Mouse (Mus musculus) stomach, postnatal 0 days (tissue): ENCODE measurements at regions not wholly inside any gene's neighbourhood (a gene's known extent, or its start where the extent isn't known, plus 50 kb on each side); places are given as distances from the start of the nearest gene placed in this dataset.

Source experiments
- CTCF ChIP-seq: IDR thresholded peaks from 2 replicates; pipeline ENCODE4 v1.5.1; 2016; ENCODE audit warnings: antibody characterized with exemption, low read depth, mild to moderate bottlenecking, moderate library complexity
- EP300 ChIP-seq: optimal IDR thresholded peaks from 2 replicates; pipeline ENCODE3; 2016; ENCODE audit warnings: antibody characterized with exemption

DNA sequence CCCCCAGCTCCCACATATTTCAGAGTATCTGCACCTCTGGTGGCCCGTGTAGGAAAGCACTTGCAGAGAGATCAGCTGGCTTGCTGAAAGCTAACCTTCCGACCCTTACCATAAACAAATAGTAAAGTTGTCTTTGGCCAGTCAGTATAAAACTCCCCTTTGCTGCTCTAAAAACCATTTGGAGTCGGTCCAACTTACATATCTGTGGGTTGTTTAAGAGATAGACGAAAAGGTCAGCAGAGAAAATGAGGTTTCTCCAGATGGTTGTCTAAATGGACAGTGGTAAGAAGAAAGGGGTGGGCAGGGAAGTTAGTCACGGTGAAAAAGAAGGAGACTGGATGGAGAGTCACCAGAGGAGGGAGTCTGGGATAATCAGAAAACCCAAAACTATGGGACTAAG lies 144.3 kb downstream of the Hibadh start:
- TF ChIP-seq CTCF, result no peak
- no peak for TF ChIP-seq EP300
